Mouse (Mus musculus) ovary, postnatal 10 days (tissue): ENCODE measurements around the gene Gfm2.
A peak's percentile ranks its signal among the peaks of the same experiment; 100 is the strongest.

Source experiments
- DNase-seq: peaks from one replicate; pipeline ENCODE4 v3.0.0; 2022; ENCODE audit warnings: low spot score

Gene Gfm2

DNA sequence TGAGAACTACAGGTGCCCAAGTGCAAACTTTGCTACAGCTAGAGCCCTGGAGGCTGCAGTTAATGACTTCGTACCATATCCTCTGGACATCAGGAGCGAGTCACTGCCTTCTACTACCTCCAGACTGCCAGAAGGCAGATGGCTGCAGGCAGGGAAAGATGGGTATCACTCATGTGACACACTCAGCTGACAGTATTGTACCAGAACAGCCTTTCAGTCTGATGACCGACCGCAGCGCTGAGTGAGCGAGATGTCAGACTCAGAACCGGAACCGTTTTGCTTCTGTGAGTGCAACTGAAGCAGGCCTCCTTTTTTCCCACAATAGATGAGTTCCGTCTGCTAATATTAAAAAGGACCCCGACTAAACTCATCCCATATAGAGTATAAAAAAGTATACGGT lies 54.9 kb downstream of the Gfm2 start:
- no peak for DNase-seq

DNA sequence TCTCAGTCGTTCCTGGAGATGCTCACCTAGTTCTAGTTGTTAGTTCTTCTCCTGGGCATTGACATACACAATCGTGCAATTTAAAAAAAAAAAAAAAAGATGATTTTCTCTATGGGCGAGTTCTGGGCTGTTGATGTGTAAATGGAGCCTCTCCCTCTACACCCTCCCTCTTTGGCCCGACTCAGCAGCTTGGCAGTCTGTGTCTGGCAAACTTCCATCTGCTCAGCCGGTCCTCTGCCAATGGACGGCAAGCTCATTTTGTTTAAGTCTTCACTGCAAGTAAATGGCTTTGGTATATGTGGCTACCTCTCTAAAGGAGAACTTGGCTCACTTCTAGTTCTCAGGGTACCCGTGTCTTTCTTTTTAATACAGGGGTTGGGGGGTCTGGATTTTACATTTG lies 55.7 kb downstream of the Gfm2 start:
- peak; percentile 23 for DNase-seq

DNA sequence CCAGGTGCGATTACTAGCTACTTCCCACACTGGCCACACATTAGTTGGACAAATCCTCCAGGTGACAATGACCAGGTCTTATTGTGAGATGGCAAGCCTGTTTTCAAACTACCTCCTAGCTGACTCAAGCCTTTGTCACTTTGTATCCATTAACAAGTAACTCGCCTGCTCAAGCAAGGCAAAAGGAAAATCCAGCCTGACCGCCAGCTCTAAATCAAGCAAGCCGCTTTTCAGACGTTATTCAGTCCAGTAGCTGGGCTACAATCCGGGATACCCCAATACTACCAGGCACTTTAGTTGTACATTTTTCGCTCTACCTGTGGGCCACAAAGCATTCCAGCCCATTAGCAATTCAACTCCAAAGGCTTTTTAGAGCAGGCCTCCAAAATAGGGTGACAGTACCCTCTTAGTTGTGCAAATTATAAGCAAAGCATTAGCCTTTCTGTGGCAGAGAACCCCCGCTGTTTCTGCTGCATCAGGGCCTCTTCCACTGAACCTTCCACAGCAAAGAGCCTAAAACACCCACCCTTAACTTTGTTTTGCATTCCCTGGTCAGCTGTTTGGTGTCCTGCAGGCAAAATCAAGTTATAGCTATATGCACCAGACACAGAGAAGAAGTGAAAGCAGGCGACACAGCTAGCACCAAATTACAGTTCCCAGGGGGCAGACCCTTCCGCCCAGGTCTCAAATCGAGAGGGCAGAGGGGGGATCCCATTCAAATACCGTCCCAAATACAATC lies 58.6 kb downstream of the Gfm2 start:
- DNase-seq, result no peak

DNA sequence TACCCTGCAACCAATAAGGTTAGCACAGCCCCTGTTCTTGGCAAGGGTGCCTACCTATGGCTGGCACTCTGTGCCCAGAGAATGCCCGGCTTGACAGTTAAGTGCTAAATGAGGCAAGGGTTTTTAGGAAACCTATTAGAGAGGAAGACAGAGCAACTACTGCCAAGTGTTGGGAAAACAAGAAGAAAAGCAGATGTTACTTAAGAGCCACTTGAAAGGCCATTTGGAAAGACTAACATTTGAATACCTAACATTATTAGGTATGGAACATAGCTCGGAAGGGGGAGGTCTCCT lies 59.1 kb downstream of the Gfm2 start:
- DNase-seq, result no peak

DNA sequence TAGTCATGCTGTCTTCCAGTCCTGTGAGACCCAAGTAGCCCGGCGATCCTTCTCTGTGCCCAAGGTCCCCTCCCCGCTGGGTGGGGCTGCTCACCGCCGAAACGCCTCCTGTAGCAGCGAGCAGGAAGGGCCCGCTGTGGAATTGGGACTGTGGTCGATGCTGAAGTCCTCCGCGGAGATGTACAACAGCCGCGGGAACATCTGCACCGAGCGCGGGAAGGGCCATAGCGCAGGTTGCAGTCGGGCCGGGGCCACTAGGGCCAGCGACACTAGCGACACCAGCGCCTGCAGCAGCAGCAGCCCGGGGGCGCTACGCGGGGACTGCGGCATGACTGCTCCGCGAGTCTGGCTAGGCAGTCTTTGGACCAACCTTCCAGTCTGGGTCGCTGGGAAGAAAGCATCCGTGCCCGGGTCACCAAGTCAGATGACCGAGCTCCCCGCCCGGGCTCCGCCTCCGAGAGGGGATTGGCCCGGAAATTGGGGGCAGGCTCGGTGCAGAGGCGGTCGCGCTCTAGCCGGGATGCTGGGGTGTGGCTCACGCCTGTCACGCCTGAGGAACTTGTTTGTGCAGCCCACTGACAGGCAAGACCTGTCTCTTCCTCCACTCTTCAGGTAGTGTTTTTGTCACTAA lies 60.3 kb downstream of the Gfm2 start, which contains the start of gene Hexb:
Hexb (minus strand) TSS at position 426 of the 631 bp plus-strand sequence.
- DNase-seq, result peak; percentile 79

DNA sequence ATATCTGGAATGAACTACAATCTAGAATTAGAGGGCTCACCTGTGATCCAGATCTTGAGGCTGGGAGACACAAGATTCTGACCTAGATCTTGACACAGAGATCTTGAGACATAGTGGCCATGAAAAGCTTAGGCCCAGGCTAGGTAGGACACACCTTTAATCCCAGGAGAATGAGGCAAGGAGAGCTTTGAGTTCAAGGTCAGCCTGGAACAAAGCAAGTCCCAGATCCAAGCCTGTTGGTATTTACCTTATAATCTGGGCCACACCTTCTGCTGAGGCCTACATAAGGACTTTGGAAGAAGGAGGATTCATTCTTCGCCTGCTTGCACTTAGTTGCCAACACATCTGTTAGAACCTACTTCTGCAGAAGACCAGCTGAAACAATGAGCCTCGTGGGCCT lies 61.4 kb downstream of the Gfm2 start:
- DNase-seq, result no peak

DNA sequence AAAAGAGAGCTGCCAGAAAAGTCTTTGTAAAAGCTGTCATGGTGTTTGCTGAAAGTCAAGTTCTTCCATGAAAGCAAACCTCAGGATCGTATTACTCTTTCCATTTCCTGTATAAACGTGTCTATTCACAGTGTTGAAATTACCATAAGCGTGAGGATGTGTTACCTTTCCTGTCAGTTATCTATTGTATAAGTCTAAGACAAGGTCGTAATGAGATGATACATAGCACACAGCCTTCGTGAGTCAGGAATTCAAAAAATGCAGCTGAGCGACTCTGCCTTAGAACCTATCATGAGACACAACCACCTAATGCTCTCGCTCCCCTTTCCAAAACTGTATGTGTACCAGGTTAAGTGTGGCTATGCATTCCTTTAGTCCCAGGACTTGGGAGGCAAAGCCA lies 63.3 kb downstream of the Gfm2 start:
- DNase-seq, result no peak

DNA sequence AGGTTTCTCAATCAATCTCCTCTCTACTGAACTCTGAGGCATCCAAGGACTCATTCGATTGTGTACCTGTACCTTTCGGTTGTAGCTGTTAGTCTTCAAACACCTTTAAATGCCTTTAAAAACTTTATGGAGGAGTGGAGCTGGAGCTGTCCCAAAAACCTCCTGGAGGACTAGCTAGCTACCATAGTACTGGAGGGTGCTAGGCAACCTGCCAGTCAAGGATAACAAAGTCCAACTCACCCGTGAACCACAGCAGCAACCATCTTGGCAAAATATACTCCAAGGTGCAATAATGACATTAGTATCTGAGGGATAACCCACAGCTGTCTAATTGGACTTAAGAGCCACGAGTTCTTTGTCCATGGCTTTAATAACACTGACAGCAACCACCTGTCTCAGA lies 64.2 kb downstream of the Gfm2 start:
- DNase-seq, result no peak

DNA sequence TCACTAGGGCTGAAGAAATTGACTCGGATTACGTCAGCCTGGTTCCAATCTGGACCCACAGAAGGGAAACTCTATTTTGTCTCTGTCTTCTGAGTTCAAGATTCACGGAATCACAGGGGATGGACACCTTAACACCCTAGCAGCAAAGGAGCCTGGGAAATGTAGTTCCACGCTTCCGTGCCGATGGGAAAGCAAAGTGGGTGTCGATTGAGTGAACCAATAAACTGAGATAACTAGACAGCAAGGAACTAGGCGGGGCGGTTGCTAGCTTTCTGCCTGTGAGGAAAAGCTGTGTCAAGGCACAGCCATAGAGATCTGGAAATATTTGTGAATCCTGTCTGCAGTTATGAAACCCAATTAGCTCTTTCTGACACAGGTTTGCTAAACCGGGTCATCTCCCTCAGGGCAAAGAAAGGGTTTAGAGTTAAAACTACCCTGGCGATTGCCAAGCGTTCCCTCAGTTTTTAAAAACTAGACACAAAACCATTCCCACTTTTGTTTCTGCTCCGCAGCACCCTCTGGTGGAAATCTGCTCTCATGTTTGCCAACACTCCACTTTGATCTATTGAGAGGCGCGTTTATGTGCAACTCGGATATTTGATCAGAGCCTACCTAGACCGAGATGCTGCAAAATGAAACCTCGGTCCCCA lies 67.4 kb downstream of the Gfm2 start:
- peak; percentile 62 for DNase-seq

DNA sequence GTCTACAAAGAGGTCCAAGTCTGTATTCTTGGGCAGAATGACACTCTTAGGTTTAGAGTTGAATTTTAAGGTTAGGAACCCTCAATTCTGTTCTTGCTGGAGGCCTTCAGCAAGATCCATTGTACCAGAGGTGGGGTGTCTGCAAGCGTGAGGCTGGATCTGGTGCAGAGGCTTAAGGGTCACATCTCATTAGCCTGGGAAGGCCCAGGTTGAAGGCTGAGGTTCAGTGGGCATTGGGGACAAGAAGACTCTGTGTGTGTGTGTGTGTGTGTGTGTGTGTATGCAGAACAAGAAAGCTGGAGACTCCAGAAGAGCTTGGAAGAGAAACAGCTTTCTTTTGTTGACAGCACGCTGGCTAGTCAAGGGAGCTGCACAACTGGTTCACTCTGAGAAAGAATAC lies 68.3 kb downstream of the Gfm2 start:
- no peak for DNase-seq

DNA sequence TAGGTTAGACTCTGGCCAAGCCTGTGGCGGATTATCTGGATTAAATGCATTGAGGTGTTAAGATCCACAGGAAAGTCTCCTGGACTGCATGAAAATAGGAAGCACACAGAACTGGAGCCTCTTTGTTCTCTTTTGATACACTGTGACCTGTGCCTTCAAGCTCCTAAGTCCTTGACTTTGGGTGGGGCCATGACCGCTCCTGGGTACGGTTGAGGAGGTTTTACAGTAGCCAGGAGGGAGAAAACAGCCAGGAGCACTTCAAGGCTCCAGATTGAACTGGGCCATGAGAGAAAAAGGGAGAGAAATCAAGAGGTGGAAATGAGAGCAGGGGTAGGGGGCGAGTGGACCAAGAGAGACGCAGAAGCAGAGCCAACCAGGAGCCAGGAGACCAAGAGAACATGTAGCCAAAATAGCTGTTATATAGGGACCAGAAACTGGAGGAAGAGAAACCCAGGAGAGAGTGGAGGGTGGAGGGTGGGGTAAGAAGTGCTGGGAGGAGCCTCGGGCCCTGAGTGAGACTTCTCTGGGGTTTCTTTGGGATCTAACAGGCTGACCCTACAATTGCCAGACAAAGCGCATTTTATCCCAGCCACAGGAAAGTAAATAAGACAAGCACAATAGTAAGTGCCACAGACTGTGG lies 69.9 kb downstream of the Gfm2 start:
- DNase-seq, result no peak

DNA sequence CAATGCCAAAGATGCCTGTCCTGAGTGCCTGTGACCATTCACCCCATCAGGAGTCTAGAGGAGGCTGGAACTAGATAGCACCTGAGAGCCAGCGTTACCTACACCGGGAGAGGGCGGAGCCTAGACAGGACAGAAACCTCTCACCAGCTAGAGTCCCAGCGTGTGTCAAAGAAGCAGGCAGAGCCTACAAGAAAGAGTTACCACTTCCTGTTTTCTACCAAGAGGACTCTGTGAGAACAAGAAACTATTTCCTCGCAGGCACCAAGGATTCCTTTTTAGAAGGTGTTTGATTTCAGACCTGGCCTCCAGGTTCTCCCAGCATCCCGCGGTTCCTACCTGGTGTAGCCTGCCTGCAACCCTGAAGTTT lies 70.4 kb downstream of the Gfm2 start:
- no peak for DNase-seq

DNA sequence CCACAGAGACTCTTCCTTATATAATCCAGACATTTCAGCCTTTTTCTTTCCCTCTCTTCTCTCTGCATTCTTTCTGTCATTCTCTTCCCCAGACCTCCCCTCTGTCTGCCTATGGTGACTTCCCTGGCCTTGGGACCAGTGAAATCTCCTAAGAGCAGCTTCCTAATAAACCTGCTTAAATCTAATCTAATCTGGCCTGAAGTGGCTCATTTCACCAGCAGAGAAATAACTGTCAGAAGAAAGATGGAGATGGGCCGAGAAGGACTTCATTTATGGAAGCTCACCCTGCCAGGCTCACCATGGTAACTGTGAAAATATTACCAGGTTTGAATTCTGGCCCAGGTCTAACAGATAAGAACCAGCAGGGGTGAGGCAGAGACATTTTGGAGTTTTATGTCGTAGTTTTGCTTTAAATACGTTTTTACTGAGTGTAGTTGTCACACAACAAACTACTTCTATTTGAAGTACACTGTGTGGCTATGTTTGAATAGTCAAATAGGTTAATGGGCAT lies 70.8 kb downstream of the Gfm2 start:
- DNase-seq, result no peak

DNA sequence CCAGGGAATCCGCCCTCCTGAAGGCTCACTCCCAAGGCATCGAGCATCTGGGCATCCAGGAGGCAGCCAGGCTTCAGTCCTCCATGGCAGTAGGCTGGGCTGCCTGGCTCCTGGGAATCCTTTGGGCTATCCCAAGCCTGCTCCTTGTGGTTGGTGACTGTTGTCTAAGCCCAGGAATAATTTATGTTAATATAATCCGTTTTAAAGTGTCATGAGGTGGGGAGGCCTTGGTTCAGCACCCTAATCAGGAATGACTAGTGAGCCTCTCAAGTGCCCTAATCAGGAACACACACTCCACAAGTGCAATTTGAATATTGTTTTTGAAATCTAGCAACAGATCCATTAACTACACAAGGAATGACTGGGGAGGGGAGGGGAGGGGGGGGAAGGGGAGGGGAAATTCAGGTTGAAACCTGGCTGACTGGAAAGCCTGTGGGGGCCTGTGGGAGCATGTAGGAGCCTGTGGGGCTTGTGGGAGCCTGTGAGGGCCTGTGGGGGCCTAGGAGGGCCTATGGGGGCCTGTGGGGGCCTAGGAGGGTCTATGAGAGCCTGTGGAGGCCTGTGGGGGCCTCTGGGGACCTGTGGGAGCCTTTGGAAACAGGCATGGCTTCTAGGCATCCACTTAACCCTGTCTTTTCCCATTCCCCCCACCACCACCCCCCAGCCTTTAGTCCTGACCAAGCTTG lies 77.0 kb downstream of the Gfm2 start:
- DNase-seq, result no peak

DNA sequence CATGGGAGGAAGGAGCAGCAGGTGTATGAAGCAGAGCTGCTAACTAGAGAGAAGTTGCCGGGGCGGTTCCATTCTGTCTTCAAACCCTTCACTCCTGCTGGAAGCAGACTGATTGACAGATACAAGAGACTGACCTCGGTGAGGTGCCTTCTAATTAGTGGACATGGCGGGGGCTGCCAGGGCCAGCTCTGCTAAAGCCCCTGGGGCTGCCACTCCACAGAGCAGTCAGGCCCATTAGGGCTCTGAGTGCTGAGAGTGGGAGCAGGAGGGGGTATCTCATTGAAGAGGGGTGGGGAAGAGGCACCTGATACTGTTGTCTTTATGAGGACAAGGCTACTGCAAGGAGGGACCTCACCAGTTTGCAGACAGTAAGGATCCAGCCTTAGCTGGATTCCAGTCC lies 77.8 kb downstream of the Gfm2 start:
- no peak for DNase-seq

DNA sequence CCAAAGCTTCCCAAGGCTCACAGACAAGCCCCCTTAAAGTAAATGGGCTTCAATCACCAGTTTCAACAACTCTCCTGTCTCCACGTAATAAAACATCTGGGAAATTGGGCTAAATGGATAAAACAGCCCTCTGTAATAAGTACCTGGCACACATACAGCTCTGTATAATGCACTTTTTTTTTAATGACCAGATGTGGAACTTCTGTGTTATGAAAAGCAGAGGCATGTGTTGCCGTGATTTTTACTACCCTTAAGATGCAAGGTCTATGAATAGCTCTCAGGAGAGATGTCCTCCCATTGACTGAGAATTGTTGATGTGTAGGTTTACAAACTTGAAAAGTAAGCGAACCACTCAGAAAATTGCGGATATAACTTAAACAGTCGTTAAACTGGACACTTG lies 78.5 kb downstream of the Gfm2 start:
- no peak for DNase-seq

DNA sequence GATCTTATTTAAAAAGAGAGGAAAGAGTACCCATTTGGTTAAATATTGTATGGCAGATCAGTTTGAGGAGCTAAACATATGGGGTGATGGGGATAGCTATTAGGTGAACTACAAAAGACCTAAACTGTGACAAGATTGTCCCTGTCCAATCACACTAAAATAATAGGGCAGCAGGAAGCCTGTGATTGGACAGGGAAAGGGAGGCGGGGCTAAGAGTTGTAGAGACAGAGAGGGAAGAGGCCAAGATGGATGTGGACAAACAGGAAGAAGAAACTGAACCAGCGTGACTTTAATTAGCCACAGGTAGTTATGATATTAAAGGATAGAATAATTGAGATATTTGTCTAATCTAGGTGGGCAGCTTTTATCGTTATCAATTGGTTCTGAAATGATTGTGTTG lies 82.3 kb downstream of the Gfm2 start:
- DNase-seq, result no peak

DNA sequence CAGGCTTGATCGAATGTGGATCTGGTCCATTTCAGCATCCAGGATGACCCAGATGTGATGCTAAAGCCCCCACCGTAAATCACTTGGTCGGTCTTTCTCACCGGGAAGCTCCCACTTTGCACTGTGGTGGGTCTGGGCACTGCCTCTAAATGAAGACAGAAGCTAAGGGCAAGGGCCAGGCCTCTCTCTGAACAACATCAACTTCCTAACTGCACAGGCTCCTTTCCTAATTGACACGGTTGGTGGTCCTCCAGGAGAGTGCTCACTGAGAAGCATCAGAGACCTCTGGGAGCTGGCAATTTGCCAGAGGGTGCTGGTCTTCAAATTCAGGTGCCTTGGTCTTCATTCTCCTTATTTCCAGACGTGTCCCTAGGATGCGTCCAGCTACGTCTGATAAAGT lies 86.1 kb downstream of the Gfm2 start:
- no peak for DNase-seq

DNA sequence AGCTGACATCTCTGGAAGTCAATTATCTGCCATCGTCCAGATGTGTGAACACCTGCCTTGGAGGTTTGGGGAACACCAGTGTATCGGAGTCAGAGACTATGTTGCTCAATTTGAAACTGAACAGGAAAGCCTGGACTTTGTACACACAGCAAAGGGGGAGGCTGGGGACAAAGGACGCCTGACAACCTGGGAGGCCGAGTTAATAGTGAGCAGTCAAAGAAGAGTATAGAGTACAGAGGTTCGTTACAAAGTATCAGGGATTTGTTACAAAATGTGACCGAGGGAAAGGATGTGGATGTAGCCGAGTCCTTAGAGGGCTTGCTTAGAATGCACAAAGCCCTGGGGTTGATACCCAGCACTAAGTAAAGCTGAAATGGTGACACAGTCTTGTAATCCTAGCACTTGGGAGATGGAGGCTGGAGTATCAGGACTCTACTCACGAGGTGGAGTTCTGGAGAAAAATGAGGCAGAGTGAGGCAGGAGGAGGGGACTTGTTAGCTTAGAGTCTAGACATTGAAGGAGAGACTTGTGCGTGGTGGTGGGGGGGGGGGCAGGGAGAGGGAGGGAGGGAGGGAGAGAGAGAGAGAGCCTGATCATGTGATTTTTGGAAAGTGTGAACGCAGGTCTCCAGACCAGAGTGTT lies 86.7 kb downstream of the Gfm2 start:
- DNase-seq, result no peak

DNA sequence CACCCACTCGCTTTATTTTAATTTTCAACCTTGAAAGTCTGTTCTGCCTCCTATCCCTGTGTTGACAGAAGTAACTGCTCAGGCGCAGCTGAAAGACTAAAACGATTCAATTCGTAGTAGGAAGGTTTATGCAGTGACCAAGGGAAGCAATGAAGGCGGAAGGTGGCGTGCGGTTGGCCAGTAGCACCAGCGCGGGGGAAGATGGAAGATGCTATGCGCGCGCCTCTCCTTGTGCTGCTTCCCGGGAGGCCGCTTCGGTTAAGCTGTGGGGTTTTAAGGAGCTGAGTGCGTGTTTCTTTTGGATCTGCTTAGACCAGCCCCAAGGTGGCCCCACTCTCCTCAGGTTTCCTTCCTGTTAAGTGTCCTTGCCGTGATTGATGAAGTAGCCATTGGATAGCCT lies 87.4 kb downstream of the Gfm2 start:
- no peak for DNase-seq

DNA sequence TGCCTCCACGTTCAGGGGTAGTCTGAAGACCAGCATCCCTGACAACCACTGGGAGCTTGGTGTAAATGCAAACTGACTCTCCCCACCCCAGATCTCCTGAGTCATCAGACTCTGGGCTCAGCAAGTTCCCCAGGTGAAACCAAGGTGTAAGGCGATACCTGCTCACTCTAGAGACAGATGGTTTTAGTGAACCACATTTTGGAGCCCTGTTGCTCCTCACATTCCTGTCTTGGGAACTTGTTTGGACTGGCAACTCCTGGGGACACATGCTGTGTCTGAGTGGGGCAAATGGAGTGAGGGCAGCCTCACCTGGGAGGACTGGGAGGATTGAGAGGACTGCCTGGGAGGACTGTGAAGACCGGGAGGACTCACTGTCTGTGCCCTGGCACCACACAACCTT lies 90.1 kb downstream of the Gfm2 start:
- no peak for DNase-seq

DNA sequence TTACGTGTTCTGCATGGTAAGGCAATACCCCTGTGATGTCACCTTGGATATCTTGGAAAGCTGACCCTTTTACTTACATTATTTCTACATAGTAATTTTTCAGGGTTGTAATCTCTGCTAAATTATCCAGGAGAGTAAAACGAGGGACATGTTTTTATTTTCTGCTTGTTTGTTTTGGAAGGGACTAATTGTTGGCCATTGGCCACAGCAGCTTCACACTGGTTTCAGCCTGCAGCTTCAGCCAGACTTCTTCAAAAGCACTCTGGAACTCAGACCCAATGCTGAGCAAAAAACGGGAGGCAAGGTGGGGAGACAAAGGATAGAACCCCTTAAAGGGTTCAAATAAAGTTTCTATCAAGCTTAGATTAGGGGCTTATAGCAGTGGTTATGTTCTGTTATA lies 92.4 kb downstream of the Gfm2 start:
- no peak for DNase-seq
